Mouse (Mus musculus) heart, postnatal 0 days (tissue): ENCODE data around the gene Nrk. TPM values are rescaled to one million over a fixed set of nuclear protein-coding genes. Genes with fewer than 3 reads are reported as not detected.

Experiments used
- ATAC-seq: fragments of 200-750 bp; cut with Nextera tagmentation; 2 replicates; pipeline ENCODE4 v1.8.0; 2017; ENCODE audit warnings: low read depth, moderate number of reproducible peaks, moderate library complexity; ENCODE audit not compliant: insufficient read depth
- DNase-seq: peaks from one replicate; pipeline ENCODE4 v3.0.0-alpha.2; 2016; ENCODE audit warnings: low spot score
- H3K27ac ChIP-seq: fragments of 300-500 bp; sonication (generic); 2 replicates; pipeline ENCODE4 v1.5.1; 2014; ENCODE audit warnings: low read depth, mild to moderate bottlenecking
- H3K27me3 ChIP-seq: fragments of 300-500 bp; sonication (generic); 2 replicates; pipeline ENCODE4 v1.6.1; 2014; ENCODE audit warnings: low read length, mixed read lengths; ENCODE audit not compliant: control insufficient read depth, insufficient read depth
- H3K36me3 ChIP-seq: fragments of 300-500 bp; sonication (generic); replicated peaks from 2 replicates; pipeline ENCODE4 v1.6.1; 2014; ENCODE audit warnings: low read length, mixed read lengths; ENCODE audit not compliant: control insufficient read depth, insufficient read depth
- H3K4me1 ChIP-seq: fragments of 300-500 bp; sonication (generic); 2 replicates; pipeline ENCODE4 v1.6.1; 2014; ENCODE audit warnings: antibody characterized with exemption; ENCODE audit not compliant: control insufficient read depth, insufficient read depth
- H3K4me2 ChIP-seq: fragments of 300-500 bp; sonication (generic); 2 replicates; pipeline ENCODE4 v1.6.1; 2014; ENCODE audit warnings: low read depth, mild to moderate bottlenecking, low read length, moderate library complexity
- H3K4me3 ChIP-seq: fragments of 300-500 bp; sonication (generic); 2 replicates; pipeline ENCODE4 v1.5.1; 2014; ENCODE audit warnings: low read depth, low read length
- H3K9ac ChIP-seq: fragments of 300-500 bp; sonication (generic); replicated peaks from 2 replicates; pipeline ENCODE4 v1.6.1; 2014; ENCODE audit warnings: low read depth, low read length, mixed read lengths
- H3K9me3 ChIP-seq: fragments of 300-500 bp; sonication (generic); replicated peaks from 2 replicates; pipeline ENCODE4 v1.6.1; 2016; ENCODE audit warnings: low read length; ENCODE audit not compliant: control insufficient read depth
- CTCF ChIP-seq: IDR thresholded peaks from 2 replicates; pipeline ENCODE4 v1.5.1; 2016; ENCODE audit warnings: antibody characterized with exemption, control low read depth, low read depth
- EP300 ChIP-seq: IDR thresholded peaks from 2 replicates; pipeline ENCODE4 v1.6.1; 2016; ENCODE audit warnings: antibody characterized with exemption, low read depth
- WGBS: fragments of 180-500 bp; shearing (Covaris S2); extraction: QIAGEN DNeasy Blood & Tissue Kit; methylation state at CpG from one replicate; pipeline ENCODE4 v1.1.7; 2014; 5-methylcytosine and 5-hydroxymethylcytosine counted together
- polyA plus RNA-seq: library from polyadenylated mRNA; unstranded; fragments of >200 nt; fragmentation: Nextera tagmentation; extraction: Ambion mirVana; gene quantifications from 2 replicates; pipeline ENCODE4 v1.2.1, GENCODE M21; 2015
- total RNA-seq: library from RNA; depleted of rRNA; stranded (reverse); fragments of >200 nt; gene quantifications from 2 replicates; pipeline ENCODE4 v1.2.3, GENCODE M21; 2014; ENCODE audit warnings: low replicate concordance

Gene Nrk
- total and polyA plus RNA-seq, 2 experiments from 2014 or later = 9.7 to 12.0 TPM

DNA sequence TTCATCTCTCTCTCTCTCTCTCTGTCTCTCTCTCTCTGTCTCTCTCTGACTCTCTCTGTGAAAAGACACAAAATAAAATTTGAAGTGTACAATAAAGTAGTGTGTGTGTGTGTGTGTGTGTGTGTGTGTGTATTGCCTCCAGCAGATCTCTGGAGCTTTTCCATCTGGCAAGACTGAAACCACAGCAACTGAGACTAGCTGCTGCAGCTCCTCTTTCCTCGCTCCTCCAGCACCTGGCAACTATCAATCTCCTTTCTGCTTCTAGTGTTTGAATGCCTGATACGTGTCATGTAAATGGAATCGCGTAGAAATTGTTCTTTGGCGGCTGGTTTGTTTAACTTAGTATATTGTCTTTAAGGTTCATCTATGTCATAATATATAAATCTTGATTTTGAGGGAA lies 113.1 kb downstream of the Nrk start:
- TF ChIP-seq EP300 (no peak), CTCF (no peak)
- ATAC-seq (no peak), DNase-seq (no peak)
- Histone ChIP-seq H3K4me3 (no peak overlapping the region), H3K27ac (no peak overlapping the region), H3K4me2 (0 out of 2 replicates have a peak overlapping the region, but pooled peaks have one; percentile 9), H3K9ac (no peak overlapping the region), H3K9me3 (no peaks in the 10 kb centered on the region), H3K36me3 (no peaks in the 10 kb centered on the region), H3K27me3 (no peaks in the 10 kb centered on the region), H3K4me1 (peaks cover 3% of the 10 kb centered on the region; the same call in 1 of the 2 replicates)
- 26% methylated on average over 5 of the region's 5 CpGs for WGBS

DNA sequence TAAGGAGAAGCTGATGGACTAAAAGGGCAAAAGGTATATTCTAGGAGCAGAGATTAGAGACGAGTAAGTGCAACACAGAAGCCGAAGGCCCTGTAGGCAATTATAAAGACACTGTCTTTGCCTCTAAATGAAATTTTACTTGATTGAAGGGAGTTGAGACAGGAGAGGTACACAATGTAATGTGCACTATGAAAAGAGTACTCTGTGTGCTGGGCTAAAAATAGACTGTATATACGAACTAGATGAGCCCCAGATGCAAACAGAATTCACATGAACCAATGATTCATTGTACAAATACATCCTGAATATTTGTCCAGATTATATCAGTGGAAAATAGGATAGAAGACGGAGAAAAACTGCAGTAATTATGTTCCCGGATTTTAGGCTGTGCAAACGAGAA lies 113.7 kb downstream of the Nrk start:
- H3K36me3 ChIP-seq = no peaks in the 10 kb centered on the region
- no peak for ATAC-seq
- no peak overlapping the region for H3K27ac ChIP-seq

GRCm38 (mm10) chrX:139037666-139038065 lies 123.4 kb downstream of the Nrk start:
- DNase-seq = no peak
- H3K9me3 ChIP-seq = no peaks in the 10 kb centered on the region
- 95% methylated on average over 1 of the region's 1 CpGs for WGBS

More for the DNA sequence above, 113.7 kb downstream of the Nrk start:
- H3K4me2 ChIP-seq = no peak overlapping the region
- TF ChIP-seq CTCF = no peak
- no peak for TF ChIP-seq EP300
- H3K9me3 ChIP-seq = no peaks in the 10 kb centered on the region
- no peaks in the 10 kb centered on the region for H3K27me3 ChIP-seq
- no peak overlapping the region for H3K4me3 ChIP-seq
- 51% methylated on average over 6 of the region's 6 CpGs for WGBS
- H3K4me1 ChIP-seq = peaks cover 3% of the 10 kb centered on the region; the same call in 1 of the 2 replicates
- no peak for DNase-seq
- H3K9ac ChIP-seq = no peak overlapping the region

DNA sequence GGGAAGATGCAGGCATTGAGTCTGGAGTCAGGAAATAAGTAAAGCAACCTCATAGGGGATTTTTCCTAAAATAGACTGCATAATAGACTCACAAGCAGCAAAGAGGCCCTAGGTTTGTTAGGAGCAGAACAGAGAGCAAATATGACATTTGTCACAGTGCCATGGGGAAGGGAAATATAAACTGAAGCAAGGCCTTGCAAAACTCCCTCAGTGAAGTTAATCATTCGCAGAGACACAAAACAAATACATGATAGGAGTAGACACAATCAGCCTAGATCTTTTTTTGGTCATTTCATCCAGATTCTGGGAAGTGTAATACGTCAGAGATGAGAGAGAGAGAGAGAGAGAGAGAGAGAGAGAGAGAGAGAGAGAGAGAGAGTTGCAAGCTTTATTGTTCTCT lies 125.1 kb downstream of the Nrk start:
- H3K9me3 ChIP-seq = no peaks in the 10 kb centered on the region
- H3K4me2 ChIP-seq = no peak overlapping the region
- DNase-seq (no peak), ATAC-seq (no peak)
- H3K9ac ChIP-seq = no peak overlapping the region
- 51% methylated on average over 2 of the region's 2 CpGs for WGBS
- no peak for TF ChIP-seq CTCF
- no peak for TF ChIP-seq EP300
- no peaks in the 10 kb centered on the region for H3K36me3 ChIP-seq
- no peak overlapping the region for H3K4me3 ChIP-seq
- H3K27ac ChIP-seq = no peak overlapping the region
- H3K4me1 ChIP-seq = no peaks in the 10 kb centered on the region
- no peaks in the 10 kb centered on the region for H3K27me3 ChIP-seq

More at GRCm38 (mm10) chrX:139037666-139038065, 123.4 kb downstream of the Nrk start:
- no peaks in the 10 kb centered on the region for H3K4me1 ChIP-seq
- no peak overlapping the region for H3K4me2 ChIP-seq
- no peak overlapping the region for H3K9ac ChIP-seq
- no peaks in the 10 kb centered on the region for H3K36me3 ChIP-seq
- TF ChIP-seq EP300 (no peak), CTCF (no peak)
- H3K27ac ChIP-seq = no peak overlapping the region
- ATAC-seq = no peak
- no peak overlapping the region for H3K4me3 ChIP-seq
- H3K27me3 ChIP-seq = no peaks in the 10 kb centered on the region

DNA sequence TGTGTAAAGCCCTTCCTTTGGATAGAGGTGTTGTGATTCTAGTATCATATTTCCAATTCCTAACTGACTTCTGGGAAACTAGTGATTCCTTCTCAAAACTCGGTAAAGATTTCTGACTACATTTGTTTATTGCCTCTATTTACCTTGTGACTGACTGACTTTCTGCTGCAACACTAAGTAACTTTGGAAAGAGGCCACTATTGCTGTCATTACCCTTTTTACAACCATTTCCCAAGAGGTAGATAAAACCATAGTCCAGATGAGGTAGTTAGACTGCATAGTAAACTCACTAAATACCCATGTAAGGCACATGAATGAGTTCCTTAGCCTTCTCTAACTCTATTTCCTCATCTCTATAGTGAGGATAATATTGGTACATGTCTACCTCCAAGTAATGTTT lies 126.9 kb downstream of the Nrk start:
- no peaks in the 10 kb centered on the region for H3K36me3 ChIP-seq
- no peak overlapping the region for H3K9ac ChIP-seq
- no peak for DNase-seq
- no peak overlapping the region for H3K4me2 ChIP-seq
- 67% methylated on average over 1 of the region's 1 CpGs for WGBS
- TF ChIP-seq CTCF = no peak
- no peak for TF ChIP-seq EP300
- no peak overlapping the region for H3K27ac ChIP-seq
- no peak overlapping the region for H3K4me3 ChIP-seq
- no peaks in the 10 kb centered on the region for H3K4me1 ChIP-seq
- H3K27me3 ChIP-seq = no peaks in the 10 kb centered on the region
- no peaks in the 10 kb centered on the region for H3K9me3 ChIP-seq
- no peak for ATAC-seq

DNA sequence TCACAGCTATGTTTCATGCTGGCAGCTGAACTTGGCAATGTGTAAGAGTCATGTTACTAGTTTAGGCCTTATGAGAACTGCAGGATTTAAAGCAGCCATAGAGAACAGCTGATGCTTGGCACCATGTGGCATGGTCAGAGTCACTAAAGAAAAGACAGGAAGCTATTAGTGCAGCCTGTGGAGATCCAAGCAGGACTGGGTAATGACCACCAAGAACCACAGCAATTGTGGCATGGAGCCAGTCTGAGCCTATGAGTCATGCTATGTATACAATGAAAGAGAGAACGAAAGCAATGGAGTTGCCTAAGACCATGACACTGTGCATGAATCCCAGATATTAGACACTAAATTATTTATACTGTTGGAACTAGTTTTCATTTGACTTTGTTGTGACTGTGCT lies 137.7 kb downstream of the Nrk start:
- no peak overlapping the region for H3K4me2 ChIP-seq
- no peak overlapping the region for H3K27ac ChIP-seq
- H3K4me3 ChIP-seq = no peak overlapping the region
- no peaks in the 10 kb centered on the region for H3K4me1 ChIP-seq
- no peaks in the 10 kb centered on the region for H3K27me3 ChIP-seq
- 56% methylated on average over 1 of the region's 1 CpGs for WGBS
- H3K36me3 ChIP-seq = no peaks in the 10 kb centered on the region
- ATAC-seq (no peak), DNase-seq (no peak)
- H3K9me3 ChIP-seq = no peaks in the 10 kb centered on the region
- TF ChIP-seq CTCF (no peak), EP300 (no peak)
- H3K9ac ChIP-seq = no peak overlapping the region
